Mouse (Mus musculus): ENCODE measurements at regions not wholly inside any gene's neighbourhood (a gene's known extent, or its start where the extent isn't known, plus 50 kb on each side); places are given as distances from the start of the nearest gene placed in this dataset.

DNA sequence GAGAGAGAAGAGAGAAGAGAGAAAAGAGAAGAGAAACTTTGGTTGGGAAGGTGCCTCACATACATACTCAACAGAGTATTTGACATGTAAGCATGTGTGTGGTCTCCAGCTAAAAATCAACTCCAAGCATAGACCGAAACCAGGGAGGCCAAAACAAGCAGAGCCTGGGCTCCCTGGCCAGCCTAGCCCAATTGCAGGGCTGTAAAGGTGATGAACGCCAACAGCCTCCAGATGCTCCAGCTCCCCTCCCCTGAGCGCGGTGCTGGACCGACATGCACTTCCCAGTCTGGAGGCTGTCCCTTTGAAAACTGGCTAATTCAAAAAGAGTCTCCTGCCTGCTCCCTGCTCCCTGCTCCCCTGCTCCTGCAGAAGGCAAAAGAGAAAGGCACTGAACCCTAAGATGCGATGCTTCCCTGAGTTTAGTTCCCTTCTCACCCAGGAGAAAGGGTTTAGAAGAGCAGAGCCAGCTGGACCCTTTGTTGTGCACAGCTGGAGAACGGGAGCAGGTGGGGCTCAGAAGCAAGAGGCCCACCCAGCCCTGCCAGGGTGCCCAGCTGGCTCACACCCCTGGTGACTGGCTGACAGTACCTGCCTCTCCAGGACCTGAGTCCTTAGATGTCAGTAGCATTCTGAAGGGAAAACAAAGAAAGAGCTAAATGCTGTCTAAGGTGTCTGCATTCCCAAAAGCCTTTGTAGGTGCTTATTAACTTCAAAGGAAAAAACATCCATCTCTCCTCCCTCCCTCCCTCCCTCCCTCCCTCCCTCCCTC is 255.2 kb upstream of the Arid1b start:
- Histone ChIP-seq H3K36me3 (ENCODE audit: control insufficient read depth) (no peaks in the 10 kb centered on the region), H3K4me3 (replicated peaks) (no peak overlapping the region), H3K27me3 (ENCODE audit: control insufficient read depth) (no peaks in the 10 kb centered on the region), H3K4me1 (ENCODE audit: control insufficient read depth) (no peaks in the 10 kb centered on the region), H3K9me3 (ENCODE audit: control insufficient read depth, low read length) (no peaks in the 10 kb centered on the region)
- no peak for TF ChIP-seq GATA1 (IDR thresholded peaks at IDR 0.05; ENCODE audit: low read length)
- no peak for TF ChIP-seq TAL1 (IDR thresholded peaks at IDR 0.05; ENCODE audit: low read length)

DNA sequence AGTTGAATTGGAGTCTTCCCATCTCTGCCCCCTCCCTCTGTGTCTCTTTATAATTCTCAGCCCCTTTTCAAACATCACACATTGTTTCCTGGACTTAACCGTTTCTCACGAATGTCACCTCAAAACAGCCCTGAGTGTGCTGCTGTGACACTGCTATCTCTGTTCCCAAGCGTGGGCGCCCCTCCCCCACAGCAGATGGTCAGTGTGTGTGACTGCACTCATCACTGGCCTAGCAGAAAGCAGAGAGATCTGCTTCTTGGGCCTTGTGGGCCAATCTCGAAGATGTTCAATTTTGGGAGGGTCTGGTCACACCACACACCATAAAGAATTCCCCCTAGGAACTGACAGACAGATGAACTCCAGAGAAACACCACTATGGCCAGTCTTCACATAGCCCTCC is 253.3 kb upstream of the Arid1b start:
- TF ChIP-seq TAL1 (IDR thresholded peaks at IDR 0.05; ENCODE audit: low read length) (no peak), GATA1 (IDR thresholded peaks at IDR 0.05; ENCODE audit: low read length) (no peak)
- Histone ChIP-seq H3K36me3 (ENCODE audit: control insufficient read depth) (no peaks in the 10 kb centered on the region), H3K27me3 (ENCODE audit: control insufficient read depth) (no peaks in the 10 kb centered on the region), H3K4me1 (ENCODE audit: control insufficient read depth) (no peaks in the 10 kb centered on the region), H3K4me3 (replicated peaks) (no peak overlapping the region), H3K9me3 (ENCODE audit: control insufficient read depth, low read length) (no peaks in the 10 kb centered on the region)

DNA sequence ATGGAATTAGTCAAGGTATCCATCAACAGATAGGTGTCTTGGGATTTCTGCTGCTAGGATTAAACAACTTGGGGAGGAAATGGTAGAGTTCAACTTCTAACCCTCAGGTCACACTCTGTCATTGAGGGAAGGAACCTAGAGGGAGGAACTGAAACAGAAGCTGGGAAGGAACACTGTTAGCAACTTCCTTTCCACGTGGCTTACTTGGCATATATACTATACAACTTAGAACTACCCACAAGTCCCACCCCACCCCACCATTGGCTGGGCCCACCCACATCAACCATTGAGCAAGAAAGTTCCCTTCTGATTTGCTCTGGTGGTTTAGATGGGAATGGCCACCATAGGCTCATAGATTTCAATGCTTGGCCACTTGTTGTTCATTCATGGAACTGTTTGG is 251.8 kb upstream of the Arid1b start:
- Histone ChIP-seq H3K4me3 (replicated peaks) (no peak overlapping the region), H3K9me3 (ENCODE audit: control insufficient read depth, low read length) (no peaks in the 10 kb centered on the region), H3K4me1 (ENCODE audit: control insufficient read depth) (no peaks in the 10 kb centered on the region), H3K36me3 (ENCODE audit: control insufficient read depth) (no peaks in the 10 kb centered on the region), H3K27me3 (ENCODE audit: control insufficient read depth) (no peaks in the 10 kb centered on the region)
- TF ChIP-seq TAL1 (IDR thresholded peaks at IDR 0.05; ENCODE audit: low read length) (no peak), GATA1 (IDR thresholded peaks at IDR 0.05; ENCODE audit: low read length) (no peak)

DNA sequence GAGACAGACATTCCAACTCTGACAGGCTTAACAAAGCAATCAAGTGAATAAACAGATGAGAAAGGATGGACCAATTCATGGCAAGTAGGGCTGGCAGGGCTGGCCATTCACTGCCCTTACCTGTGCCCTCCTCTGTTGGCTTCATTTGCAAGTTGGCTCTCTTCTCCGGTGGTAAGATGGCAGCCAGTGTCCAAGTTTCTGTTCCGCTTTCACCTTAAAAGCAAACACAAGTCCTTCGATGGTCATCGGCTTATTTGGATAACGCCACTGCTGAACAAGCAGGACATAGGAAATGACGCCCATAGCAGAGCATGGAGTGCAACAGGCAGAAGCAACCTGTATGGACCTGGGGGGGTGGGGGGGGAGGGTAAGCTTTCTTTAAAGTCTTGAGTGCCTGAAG is 231.2 kb upstream of the Arid1b start:
- no peak overlapping the region for H3K4me3 ChIP-seq (replicated peaks)
- TF ChIP-seq GATA1 (IDR thresholded peaks at IDR 0.05; ENCODE audit: low read length), result no peak
- no peak for TF ChIP-seq TAL1 (IDR thresholded peaks at IDR 0.05; ENCODE audit: low read length)
- peaks cover 8% of the 10 kb centered on the region for H3K4me1 ChIP-seq (ENCODE audit: control insufficient read depth)
- H3K36me3 ChIP-seq (ENCODE audit: control insufficient read depth), result no peaks in the 10 kb centered on the region
- no peaks in the 10 kb centered on the region for H3K9me3 ChIP-seq (ENCODE audit: control insufficient read depth, low read length)
- no peaks in the 10 kb centered on the region for H3K27me3 ChIP-seq (ENCODE audit: control insufficient read depth)

DNA sequence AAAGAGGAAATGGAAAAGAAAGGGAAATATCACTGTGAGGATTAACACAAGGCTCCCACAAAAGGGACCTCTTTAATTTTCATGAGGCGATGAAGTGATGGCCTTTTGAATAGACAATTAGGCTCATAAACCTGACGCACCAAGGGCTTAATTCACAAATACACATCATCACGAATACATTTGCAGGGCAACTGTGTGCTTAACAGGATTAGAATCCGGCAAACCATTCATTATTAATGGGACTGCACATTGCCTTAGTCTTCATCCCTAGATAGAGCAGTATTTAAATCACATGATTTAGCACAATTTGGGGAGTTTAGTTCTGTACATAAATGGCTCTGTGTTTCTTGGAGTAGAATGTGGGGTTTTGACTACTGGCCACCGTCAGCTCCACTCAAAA is 228.4 kb upstream of the Arid1b start:
- Histone ChIP-seq H3K36me3 (ENCODE audit: control insufficient read depth) (no peaks in the 10 kb centered on the region), H3K4me1 (ENCODE audit: control insufficient read depth) (peaks cover 8% of the 10 kb centered on the region), H3K9me3 (ENCODE audit: control insufficient read depth, low read length) (no peaks in the 10 kb centered on the region), H3K27me3 (ENCODE audit: control insufficient read depth) (no peaks in the 10 kb centered on the region), H3K4me3 (replicated peaks) (no peak overlapping the region)
- TF ChIP-seq TAL1 (IDR thresholded peaks at IDR 0.05; ENCODE audit: low read length), result no peak
- no peak for TF ChIP-seq GATA1 (IDR thresholded peaks at IDR 0.05; ENCODE audit: low read length)

DNA sequence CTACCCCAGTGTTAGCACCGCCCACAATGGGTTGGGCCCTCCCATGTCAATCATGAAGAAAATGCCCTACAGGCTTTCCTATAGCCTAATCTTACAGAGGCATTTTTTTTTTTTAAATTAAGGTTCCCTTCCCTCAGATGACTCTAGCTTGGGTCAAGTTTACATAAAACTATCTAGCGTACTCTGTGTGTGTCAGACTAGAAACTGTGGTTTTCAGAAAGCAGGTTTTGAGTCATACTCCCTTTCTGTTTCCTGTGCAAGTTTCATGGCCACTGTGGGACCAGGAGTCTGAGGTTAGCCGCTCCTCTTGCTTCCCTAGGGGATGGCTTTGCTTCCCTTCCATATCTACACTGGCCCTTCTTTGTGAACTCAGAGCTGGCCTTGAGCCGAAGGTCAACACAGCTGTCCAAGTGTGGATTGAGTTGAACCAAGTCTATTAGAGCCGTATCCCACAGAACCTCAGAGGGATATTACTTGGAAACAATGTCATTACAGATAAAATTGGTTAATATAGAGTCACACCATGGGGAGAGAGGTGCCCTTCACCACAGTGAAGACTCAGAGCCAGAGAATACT is 226.1 kb upstream of the Arid1b start:
- Histone ChIP-seq H3K4me1 (ENCODE audit: control insufficient read depth) (peaks cover 3% of the 10 kb centered on the region; the same call in 1 of the 2 replicates), H3K9me3 (ENCODE audit: control insufficient read depth, low read length) (no peaks in the 10 kb centered on the region), H3K36me3 (ENCODE audit: control insufficient read depth) (no peaks in the 10 kb centered on the region), H3K27me3 (ENCODE audit: control insufficient read depth) (no peaks in the 10 kb centered on the region), H3K4me3 (replicated peaks) (no peak overlapping the region)
- TF ChIP-seq TAL1 (IDR thresholded peaks at IDR 0.05; ENCODE audit: low read length) (no peak), GATA1 (IDR thresholded peaks at IDR 0.05; ENCODE audit: low read length) (no peak)

DNA sequence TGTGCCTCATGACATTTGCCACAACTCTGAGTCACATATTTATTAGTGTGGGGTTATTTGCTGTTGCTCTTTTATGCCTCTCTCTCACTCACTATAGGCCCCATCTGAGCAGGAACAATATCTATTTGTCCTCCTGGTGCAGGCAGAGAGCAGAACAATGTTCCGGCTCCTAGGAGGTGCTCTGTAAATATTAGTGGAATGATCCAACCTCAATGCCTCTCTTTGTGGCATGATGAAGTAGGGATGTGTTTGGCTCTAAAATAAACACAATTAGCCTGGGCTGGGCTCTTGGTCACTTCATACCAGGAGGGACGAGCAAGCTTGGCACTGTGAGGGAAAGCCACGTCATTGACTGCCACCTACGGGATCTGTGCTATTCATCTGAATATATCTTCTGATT is 224.8 kb upstream of the Arid1b start:
- Histone ChIP-seq H3K4me3 (replicated peaks) (no peak overlapping the region), H3K27me3 (ENCODE audit: control insufficient read depth) (no peaks in the 10 kb centered on the region), H3K4me1 (ENCODE audit: control insufficient read depth) (peaks cover 3% of the 10 kb centered on the region; the same call in 1 of the 2 replicates), H3K9me3 (ENCODE audit: control insufficient read depth, low read length) (no peaks in the 10 kb centered on the region), H3K36me3 (ENCODE audit: control insufficient read depth) (no peaks in the 10 kb centered on the region)
- TF ChIP-seq GATA1 (IDR thresholded peaks at IDR 0.05; ENCODE audit: low read length) (no peak), TAL1 (IDR thresholded peaks at IDR 0.05; ENCODE audit: low read length) (no peak)

DNA sequence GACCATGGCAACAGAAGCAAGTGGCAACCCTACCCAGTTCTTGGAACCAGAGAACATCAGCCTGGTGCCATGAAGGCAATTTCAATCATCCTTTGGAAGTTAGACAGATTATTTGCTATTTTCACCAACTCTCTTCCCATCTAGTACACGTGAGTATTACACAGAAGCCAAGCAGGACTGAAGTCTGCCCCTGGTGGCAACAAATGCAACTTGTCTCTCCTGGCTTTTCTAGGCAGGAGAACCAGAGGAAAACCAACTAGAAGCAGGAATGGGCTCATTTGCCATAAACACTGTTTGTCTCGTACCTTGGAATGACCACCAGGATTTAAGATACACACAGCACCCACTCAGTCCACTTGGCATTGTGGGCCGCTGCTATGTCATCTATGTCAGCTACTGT is 224.1 kb upstream of the Arid1b start:
- H3K4me1 ChIP-seq (ENCODE audit: control insufficient read depth), result no peaks in the 10 kb centered on the region
- H3K9me3 ChIP-seq (ENCODE audit: control insufficient read depth, low read length), result no peaks in the 10 kb centered on the region
- no peak overlapping the region for H3K4me3 ChIP-seq (replicated peaks)
- no peak for TF ChIP-seq GATA1 (IDR thresholded peaks at IDR 0.05; ENCODE audit: low read length)
- TF ChIP-seq TAL1 (IDR thresholded peaks at IDR 0.05; ENCODE audit: low read length), result no peak
- no peaks in the 10 kb centered on the region for H3K27me3 ChIP-seq (ENCODE audit: control insufficient read depth)
- H3K36me3 ChIP-seq (ENCODE audit: control insufficient read depth), result no peaks in the 10 kb centered on the region

DNA sequence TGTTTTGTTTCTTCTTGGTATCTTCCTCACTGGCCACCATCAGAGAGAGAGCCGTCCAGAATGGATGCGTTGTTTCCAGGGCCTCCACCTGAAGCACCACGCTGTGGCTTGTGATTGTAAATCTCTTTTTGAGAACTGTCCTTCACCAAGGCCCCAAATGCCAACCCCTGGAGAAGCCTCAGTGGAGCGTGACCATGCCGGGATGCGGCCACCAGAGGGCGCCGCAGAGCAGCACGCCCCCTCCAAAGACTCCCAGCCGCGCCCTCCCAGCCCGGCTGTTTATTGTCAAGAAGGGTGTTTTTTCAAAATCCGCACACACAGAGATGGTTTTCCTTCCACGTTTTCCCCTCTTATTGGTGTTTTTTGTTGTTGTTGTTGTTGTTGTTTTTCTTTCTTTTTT is 216.0 kb upstream of the Arid1b start:
- no peaks in the 10 kb centered on the region for H3K27me3 ChIP-seq (ENCODE audit: control insufficient read depth)
- TF ChIP-seq GATA1 (IDR thresholded peaks at IDR 0.05; ENCODE audit: low read length), result no peak
- TF ChIP-seq TAL1 (IDR thresholded peaks at IDR 0.05; ENCODE audit: low read length), result no peak
- H3K9me3 ChIP-seq (ENCODE audit: control insufficient read depth, low read length), result no peaks in the 10 kb centered on the region
- no peak overlapping the region for H3K4me3 ChIP-seq (replicated peaks)
- no peaks in the 10 kb centered on the region for H3K36me3 ChIP-seq (ENCODE audit: control insufficient read depth)
- H3K4me1 ChIP-seq (ENCODE audit: control insufficient read depth), result no peaks in the 10 kb centered on the region
